Comparison of ENCODE assay signal across 8 mouse cellular contexts in the genomic region with DNA sequence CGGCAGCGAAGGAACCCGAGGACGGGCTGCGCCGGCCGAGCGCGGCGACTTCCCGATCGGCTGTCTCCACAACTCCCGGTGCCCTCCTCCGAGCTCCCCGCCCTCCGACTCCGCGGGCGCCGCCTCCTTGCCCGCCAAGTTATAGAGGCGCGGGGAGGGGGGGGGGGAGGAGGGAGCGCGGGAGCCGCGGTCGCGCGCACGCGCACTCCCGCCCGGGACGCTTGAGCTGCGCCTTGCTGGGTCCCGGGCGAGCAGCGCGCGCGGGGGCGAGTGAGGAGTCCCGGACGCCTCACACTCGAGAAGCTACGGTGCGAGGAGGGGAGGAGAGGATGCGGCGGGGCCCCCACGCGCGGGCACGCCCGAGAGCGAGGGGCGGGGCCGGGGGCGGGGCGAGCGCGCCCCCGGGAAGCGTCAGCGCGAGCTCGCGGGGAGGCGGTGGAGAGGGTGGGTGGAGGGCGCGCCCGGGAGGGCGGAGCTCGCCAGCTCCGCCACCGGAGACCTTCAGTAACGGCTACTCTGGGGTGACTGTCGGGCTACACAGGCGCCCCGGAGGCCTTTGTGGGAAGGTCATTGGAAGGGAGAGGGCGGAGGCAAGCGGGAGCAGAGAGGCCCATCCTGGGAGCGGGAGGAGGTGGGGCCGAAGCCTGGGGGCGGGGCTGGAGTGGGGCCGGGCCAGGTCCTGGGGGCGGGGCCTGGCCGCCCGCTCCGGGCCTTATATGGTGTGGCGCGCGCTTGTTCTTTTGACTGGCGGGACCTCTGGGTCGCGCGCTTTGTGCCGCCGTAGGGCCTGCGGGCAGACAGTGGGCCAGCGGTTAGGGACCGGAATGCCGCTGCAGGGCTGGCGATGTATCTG. TPM values are rescaled to one million over a fixed set of nuclear protein-coding genes. Genes with fewer than 3 reads are reported as not detected.
DNase-seq lines count a peak whose midpoint lies in the region; ATAC-seq and TF ChIP-seq lines count a peak whose summit lies in the region.

Gene 1190002N15Rik (minus strand): TSS at position 112 of the 853 bp plus-strand sequence.

- H3K27me3 ChIP-seq in forebrain, embryonic 14.5 days (replicated peaks; ENCODE audit: control insufficient read depth, insufficient read depth, low read length): no peaks in the 10 kb centered on the region
- H3K27me3 ChIP-seq in liver, postnatal 0 days (ENCODE audit: insufficient read depth, low read length): no peaks in the 10 kb centered on the region
- no peaks in the 10 kb centered on the region for H3K27me3 ChIP-seq in neural tube, embryonic 13.5 days

- H3K27ac ChIP-seq in forebrain, embryonic 14.5 days (ENCODE audit: low read depth, low read length): peak within 1 kb of the TSS; percentile 95
- peak within 1 kb of the TSS; percentile 98 for H3K27ac ChIP-seq in liver, postnatal 0 days (ENCODE audit: low read depth)
- peak within 1 kb of the TSS; percentile 97 for H3K27ac ChIP-seq in neural tube, embryonic 13.5 days (replicated peaks)

- peak within 1 kb of the TSS; percentile 73 for H3K4me3 ChIP-seq in forebrain, embryonic 14.5 days (ENCODE audit: low read depth, low read length)
- H3K4me3 ChIP-seq in liver, postnatal 0 days (ENCODE audit: low read depth, low read length): peak within 1 kb of the TSS; percentile 63
- H3K4me3 ChIP-seq in neural tube, embryonic 13.5 days: peak within 1 kb of the TSS; percentile 86

- H3K4me2 ChIP-seq in forebrain, embryonic 14.5 days (ENCODE audit: low read length): peak within 1 kb of the TSS; percentile 87
- peak within 1 kb of the TSS; percentile 97 for H3K4me2 ChIP-seq in liver, postnatal 0 days (ENCODE audit: low read depth, low read length)
- peak within 1 kb of the TSS; percentile 80 for H3K4me2 ChIP-seq in neural tube, embryonic 13.5 days

- TF ChIP-seq EP300 in liver, postnatal 0 days (IDR thresholded peaks at IDR 0.05; ENCODE audit: low read depth): no peak

- no peaks in the 10 kb centered on the region for H3K36me3 ChIP-seq in forebrain, embryonic 14.5 days (ENCODE audit: control insufficient read depth, insufficient read depth, low read length)
- H3K36me3 ChIP-seq in liver, postnatal 0 days (replicated peaks; ENCODE audit: insufficient read depth, low read length): no peaks in the 10 kb centered on the region
- no peaks in the 10 kb centered on the region for H3K36me3 ChIP-seq in neural tube, embryonic 13.5 days

- H3K9ac ChIP-seq in forebrain, embryonic 14.5 days (ENCODE audit: low read length): peak within 1 kb of the TSS; percentile 79
- H3K9ac ChIP-seq in liver, postnatal 0 days (replicated peaks): peak within 1 kb of the TSS; percentile 76
- H3K9ac ChIP-seq in neural tube, embryonic 13.5 days: peak within 1 kb of the TSS; percentile 82

- TF ChIP-seq CTCF in liver, postnatal 0 days (IDR thresholded peaks at IDR 0.05; ENCODE audit: low read depth): no peak

- no peaks in the 10 kb centered on the region for H3K9me3 ChIP-seq in forebrain, embryonic 14.5 days (replicated peaks; ENCODE audit: control insufficient read depth, low read length)
- no peaks in the 10 kb centered on the region for H3K9me3 ChIP-seq in liver, postnatal 0 days (ENCODE audit: low read length)
- no peaks in the 10 kb centered on the region for H3K9me3 ChIP-seq in neural tube, embryonic 13.5 days

- peak; percentile 86 for DNase-seq in ES-CJ7 (ENCODE audit: low read depth, low spot score)
- DNase-seq in cerebellum, adult 11 months: peak; percentile 95
- DNase-seq in forebrain, embryonic 14.5 days (ENCODE audit: low spot score): peak; percentile 96
- peak; percentile 96 for DNase-seq in heart, postnatal 14 days
- peak; percentile 94 for DNase-seq in layer of hippocampus, adult 11-12 months (ENCODE audit: low spot score)
- DNase-seq in liver, postnatal 0 days: peak; percentile 96
- peak; percentile 81 for DNase-seq in telencephalon, adult 2 months (ENCODE audit: low read depth, low spot score)

- WGBS in forebrain, embryonic 14.5 days: under 1% methylated on average over 50 of the region's 104 CpGs
- whole genome bisulfite sequencing in liver, postnatal 0 days (ENCODE audit: insufficient replicate concordance): 1% methylated on average over 61 of the region's 104 CpGs
- 1% methylated on average over 74 of the region's 104 CpGs for WGBS in neural tube, embryonic 13.5 days

- H3K4me1 ChIP-seq in forebrain, embryonic 14.5 days (ENCODE audit: control insufficient read depth, insufficient read depth, low read length): peaks cover 27% of the 10 kb centered on the region; the same call in 1 of the 2 replicates
- peaks cover 17% of the 10 kb centered on the region for H3K4me1 ChIP-seq in liver, postnatal 0 days (ENCODE audit: insufficient read depth)
- peaks cover 49% of the 10 kb centered on the region for H3K4me1 ChIP-seq in neural tube, embryonic 13.5 days (replicated peaks)

- intact Hi-C loops in heart, postnatal 14 days (cut with DNase I): loop anchor here (2.0 to 10.0 kb wide), 2 partner anchors 77 to 253 kb away; no protein-coding TSS in a partner anchor

- ATAC-seq in forebrain, embryonic 14.5 days: peak; percentile 92
- ATAC-seq in liver, postnatal 0 days: peak; percentile 87
- peak; percentile 96 for ATAC-seq in neural tube, embryonic 13.5 days (ENCODE audit: low read depth)

RNA-seq across cellular contexts. Expression of gene 1190002N15Rik, which starts in this region (rescaled TPM):
- 6.6 and 7.0 TPM in 2 replicates for polyA plus RNA-seq in forebrain, embryonic 14.5 days (2014; fragmentation: Nextera tagmentation; extraction: Ambion mirVana)
- 10 to 100 TPM; 27.3 to 27.5 TPM for total RNA-seq in heart, postnatal 14 days (2021)
- polyA plus RNA-seq in liver, postnatal 0 days (2015; fragmentation: Nextera tagmentation; extraction: Ambion mirVana): 14.6 and 15.8 TPM in 2 replicates
- polyA plus RNA-seq in neural tube, embryonic 13.5 days (2015; fragmentation: Nextera tagmentation; extraction: Ambion mirVana): 11.5 and 13.9 TPM in 2 replicates

Comparison
In these comparisons a context has a peak if more than half of its experiments do, and no peak if none do; other contexts are left out.
1. Peak in every context shown above with its lines: DNase-seq, ATAC-seq, H3K4me3 ChIP-seq and H3K27ac ChIP-seq.